Mouse (Mus musculus): ENCODE measurements around the gene Plxna1.

Plxna1 gene

DNA sequence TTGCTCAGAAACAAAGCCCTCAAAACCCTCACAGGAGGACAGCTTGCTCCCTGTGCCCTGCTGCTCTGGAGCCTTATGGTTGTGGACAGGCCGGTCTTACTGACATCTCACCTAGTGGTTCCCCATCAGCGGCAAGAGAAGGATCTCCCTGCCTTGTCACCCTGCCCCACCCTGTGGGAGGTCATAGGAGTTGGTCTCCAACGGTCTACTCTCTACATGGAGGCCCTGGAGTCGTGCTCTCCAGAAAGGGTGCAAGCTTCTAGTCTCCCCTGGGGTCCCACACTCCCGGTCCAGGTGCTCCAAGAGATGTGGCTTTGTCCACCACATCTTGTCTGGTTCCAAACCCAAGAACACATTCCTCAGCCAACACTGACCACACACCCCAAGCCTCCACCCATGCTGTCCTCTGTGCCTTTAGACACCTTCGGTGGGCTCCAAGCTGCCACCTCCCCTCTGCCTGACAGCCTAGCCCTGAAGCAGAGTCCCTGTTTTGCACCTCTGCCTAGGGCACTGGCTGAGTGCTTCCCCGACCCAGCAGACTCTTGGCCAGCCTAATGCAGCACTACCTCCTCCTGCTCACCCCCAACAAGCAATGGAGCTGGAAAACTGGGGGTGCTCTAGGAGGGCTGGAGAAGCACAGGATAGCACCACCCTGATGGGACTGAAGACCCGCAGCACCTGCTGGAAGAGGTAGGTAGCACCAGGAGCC, 1.6 kb downstream of the Plxna1 start:
- DNase-seq: no peak

DNA sequence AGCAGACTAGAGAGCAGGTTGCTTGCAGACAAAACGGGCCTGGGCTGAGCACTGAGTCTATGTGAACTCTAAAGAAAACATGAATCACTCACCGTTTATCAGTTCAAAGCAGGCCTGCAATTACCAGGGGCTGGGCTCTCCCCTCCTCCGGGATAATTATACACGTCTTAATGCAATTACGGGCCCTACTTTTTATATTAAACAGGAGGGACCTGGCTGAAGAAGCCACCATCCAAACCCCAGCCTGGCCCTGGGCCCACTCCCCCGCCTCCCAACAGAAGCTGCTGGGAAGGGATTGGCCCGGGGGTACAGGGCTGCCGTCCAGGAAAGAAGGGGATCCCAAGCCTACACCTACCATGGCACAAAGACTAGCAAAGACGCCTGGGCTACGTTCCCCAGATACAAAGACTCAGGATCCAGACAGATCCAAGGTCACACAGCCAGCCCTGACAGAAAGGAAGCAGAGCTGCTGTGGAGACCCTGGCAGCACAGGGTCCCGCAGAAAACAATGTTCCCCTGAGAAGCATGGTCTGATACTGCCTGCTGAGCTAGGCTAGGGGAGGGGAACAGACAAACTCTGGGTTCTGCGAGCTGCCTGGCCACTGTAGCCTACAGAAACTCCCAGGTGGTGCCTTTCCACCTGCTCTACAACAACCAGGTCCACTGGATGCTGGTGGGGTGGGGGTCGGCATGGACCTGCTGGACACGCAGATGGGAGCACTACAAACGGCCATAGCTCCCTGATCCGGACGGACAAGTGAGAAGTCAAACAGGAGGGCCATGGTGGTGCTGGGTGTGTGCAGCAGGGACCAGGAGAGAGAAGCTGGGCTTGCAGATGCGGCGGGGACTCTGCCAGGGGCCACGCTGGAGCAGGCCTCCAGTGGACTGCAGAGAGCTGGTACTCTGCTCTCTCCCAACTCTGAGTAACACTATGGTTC, 2.4 kb downstream of the Plxna1 start:
- no peak for DNase-seq

DNA sequence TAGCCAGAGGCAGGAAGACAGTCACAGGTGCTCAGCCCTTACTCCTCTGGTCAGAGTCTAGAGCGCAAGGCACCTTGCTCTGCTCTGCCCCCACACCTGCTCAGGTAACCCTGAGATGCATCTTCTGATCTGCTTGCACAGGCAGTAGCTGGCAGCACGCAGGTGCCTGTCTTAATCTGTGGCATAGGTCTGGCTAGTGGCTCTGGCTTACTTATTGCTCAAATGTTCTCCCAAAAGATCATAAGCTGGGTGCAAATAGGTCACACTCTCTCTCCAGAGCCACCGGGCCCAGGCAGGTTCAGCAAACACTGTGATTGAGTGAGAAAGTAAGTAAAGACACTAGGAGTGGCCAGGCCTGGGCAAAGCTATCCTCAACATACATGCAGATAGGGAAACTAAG, 3.2 kb downstream of the Plxna1 start:
- DNase-seq: no peak

DNA sequence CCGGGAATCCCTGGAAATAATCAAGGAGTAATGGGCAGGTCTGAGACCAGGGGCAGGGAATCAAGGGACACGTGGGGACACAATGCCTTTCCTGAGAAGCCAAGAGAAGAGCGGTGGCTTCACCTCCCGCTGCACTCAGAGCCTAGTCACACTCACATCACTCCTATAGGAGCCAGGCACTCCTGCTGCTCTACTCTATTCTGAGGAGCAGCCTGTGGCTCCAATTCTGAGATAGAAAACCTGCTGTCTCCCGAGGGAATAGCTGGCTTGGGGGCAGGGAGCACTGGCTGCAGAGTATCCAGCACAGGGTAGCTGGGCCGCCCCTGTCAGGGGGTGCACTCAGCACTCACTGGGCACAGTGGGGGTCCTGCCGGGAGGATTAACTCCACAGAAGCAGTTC, 6.8 kb downstream of the Plxna1 start:
- no peak for DNase-seq

DNA sequence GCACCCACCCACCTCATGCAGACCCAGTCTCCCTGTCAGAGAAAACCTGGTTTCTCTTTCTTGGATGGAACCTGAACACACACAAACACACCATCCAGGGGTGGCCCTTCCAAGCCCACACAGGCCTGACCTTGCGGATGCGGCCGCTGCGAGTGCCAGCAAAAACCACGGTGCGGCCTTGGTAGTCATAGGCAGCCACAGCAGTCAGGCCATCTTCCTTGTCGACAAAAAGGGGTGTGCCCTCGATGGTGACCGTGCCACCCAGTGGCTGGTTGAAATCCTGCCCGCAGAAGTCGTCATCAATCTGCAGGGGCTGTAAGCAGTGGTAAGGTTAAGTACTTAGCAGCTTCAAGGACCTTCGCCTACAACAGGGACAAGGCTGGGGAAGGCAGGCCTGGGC, 7.7 kb downstream of the Plxna1 start:
- DNase-seq: no peak

DNA sequence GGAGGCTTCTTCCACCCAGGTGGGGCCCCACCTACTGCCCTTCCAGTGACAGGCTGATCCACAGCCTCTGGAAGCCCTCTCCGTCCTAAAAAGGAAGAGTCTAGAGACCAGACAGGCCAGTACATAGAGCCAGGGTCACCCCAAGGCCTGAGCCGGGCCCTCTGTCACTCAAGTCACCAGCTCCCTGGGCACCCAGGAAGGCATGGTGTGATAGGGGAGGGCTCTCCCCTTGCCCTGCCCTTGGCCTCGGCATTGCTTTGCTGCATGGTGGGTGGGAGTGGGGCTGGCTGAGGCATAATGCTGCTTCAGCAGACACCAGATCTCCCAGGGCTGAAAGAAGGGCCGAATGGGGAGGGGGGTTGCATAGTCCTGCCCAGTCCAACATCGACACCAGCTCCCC, 8.3 kb downstream of the Plxna1 start:
- DNase-seq: no peak

DNA sequence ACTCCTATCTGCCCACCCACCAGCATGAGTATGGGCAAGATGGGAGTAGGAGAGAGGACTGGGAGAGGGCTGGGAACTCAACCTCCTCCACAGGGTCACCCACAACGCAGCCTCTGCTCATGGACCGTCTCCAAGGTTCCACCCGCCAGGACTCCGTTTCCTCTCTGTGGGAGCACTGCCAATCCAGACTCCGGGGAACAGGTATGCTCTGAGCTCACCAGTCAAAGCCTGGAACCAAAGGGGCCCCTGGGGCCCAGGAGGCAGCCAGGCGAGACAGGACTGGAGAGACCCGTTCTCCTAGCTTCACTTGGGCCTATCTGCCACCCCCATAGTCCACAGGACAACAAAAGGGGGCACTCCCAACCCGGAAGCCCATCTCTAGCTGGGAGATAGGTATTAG, 9.3 kb downstream of the Plxna1 start:
- peak; percentile 80 for DNase-seq

DNA sequence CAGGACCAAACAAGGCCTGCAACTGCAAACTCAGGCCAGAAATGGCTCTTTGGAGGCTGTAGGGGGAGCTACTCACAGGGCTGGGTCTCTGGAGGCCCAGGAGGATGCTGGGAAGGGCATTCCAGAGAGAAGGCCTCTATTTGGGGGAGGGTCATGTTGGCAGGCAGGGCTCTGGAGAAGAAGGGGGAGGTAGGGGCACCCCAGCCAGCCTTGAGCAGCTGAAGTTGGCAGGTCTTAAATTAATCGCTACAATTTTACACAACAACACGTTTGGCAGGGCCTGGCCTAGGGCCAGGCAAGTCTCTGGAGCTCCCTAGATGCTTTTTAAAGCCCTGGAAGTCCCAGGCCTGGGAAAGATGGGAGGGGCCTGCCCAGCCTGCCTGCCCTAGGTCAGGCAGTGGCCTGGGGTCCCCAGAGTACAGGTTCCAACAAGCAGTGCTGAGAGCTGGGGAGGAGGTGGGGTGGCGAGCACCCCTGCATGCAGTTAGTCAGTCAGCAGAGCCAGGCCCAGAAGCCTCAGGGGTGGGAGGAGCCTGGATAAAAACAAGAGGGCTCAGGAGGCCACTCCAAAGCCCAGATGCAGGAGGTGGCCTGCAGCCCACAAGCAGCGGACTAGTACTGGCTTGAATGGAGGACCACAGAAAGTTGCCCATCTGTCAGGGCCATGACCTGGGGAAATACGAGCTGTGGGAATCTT, 10.8 kb downstream of the Plxna1 start:
- DNase-seq: peak; percentile 82

DNA sequence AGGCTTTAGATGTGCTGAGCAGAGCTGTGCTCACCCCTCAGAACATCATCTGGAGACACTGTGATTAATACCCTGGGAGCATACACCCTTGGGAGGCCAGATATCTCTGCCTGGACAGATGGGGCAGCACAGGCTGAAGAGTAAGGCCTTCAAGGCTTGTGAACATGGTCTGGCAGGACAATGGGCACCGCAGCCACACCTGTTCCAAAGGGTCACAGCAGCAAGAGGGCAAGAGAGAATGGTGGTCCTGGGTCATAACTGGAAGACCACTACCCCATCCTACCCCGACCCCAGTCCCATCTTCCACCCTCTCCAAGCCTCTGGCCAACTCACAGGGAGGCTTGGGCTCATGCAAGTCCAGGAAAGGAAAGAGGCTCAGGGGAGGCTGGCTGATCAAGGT, 11.9 kb downstream of the Plxna1 start:
- DNase-seq: no peak

DNA sequence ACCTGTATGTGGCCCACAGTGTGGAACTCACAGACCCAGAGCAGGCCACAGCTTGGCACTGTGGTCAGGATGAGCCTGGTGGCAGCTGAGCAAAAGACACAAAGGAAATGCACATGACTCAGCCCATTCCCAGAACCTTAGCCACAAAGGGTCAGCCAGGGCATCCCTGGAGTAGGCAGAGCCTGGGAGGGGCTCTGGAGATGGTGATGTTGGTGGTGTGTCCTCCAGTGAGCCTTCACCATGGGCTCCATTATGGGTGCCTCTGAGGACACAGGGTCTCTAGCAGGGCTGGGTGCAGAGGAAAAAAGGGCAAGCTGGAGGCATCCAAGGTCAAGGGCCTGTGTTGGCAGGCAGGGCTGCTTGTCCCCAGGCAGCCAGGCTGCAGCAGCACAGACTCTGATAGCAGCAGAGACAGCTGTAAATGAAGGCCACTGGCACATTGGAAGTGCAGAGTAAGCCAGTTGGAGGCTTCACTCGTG, 12.3 kb downstream of the Plxna1 start:
- no peak for DNase-seq

DNA sequence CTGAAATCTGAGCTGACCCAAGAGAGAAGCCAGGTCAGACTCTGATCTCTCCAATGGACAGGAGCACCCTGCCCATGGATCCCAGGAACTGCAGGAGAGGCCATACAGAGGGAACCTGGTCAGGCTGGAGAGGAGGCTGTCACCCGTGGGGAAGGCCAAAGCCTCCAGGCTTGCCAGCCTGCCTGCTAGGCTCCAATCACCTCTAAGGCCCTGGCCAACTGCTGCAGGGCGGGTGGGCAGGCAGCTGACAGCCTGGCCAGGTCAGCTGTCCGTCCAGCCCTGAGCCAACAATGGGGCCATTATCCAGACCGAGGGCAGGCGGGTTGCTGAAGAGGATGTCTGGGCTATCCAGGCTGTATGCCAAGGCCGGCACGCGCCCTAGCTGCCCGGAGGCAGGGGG, 14.1 kb downstream of the Plxna1 start:
- DNase-seq: no peak

DNA sequence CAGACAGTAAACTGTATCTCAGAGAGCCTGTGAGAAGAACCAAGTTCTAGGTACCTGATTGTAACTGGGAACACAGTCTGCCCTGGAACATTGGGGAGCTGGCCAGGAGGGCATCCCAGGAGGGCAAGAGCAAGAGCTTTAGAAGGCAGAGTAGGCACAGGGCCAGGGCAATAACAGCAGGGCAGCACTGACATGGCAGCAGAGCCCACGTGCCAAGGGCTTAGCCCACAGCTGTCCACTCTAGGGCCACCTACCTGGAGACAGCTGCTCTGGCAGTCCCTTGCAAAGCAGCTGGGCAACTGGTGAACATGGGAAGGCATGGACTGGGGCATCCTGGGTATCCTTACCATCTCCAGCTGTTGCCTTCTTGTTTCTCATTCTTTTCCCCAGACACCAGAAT, 14.6 kb downstream of the Plxna1 start:
- no peak for DNase-seq

DNA sequence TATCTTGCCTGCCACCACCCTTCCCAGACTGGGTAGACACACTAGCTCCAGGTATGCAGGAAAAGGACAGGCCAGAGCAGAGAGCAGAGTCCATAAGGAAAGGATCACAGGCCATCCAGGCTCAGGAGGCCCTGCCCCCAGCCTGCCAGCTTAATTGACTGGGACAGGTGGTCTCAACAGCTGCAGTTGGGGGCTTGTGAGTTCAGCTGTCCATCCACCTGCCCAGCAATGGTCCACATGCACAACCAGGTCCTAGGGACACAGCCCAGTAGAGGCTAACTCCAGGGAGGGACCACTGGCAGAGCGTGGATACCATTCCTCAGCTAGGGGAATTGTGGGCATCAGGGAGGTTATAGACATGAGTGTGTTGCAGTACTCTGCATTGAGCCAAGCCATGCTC, 16.6 kb downstream of the Plxna1 start:
- no peak for DNase-seq

DNA sequence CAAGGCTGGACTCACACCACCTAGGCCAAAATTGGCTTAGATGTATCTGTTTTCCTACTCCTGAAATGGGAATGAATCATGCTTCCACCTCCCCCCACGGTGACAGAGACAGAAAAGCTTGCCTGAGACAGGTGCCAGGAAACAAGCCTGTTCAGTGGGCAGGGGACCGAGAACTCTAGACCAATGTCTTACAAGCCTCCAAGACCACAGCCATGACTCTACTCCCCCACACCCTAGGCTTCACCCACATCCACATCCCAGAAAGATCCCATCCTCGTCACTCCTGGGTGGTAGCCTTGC, 17.0 kb downstream of the Plxna1 start:
- DNase-seq: no peak

DNA sequence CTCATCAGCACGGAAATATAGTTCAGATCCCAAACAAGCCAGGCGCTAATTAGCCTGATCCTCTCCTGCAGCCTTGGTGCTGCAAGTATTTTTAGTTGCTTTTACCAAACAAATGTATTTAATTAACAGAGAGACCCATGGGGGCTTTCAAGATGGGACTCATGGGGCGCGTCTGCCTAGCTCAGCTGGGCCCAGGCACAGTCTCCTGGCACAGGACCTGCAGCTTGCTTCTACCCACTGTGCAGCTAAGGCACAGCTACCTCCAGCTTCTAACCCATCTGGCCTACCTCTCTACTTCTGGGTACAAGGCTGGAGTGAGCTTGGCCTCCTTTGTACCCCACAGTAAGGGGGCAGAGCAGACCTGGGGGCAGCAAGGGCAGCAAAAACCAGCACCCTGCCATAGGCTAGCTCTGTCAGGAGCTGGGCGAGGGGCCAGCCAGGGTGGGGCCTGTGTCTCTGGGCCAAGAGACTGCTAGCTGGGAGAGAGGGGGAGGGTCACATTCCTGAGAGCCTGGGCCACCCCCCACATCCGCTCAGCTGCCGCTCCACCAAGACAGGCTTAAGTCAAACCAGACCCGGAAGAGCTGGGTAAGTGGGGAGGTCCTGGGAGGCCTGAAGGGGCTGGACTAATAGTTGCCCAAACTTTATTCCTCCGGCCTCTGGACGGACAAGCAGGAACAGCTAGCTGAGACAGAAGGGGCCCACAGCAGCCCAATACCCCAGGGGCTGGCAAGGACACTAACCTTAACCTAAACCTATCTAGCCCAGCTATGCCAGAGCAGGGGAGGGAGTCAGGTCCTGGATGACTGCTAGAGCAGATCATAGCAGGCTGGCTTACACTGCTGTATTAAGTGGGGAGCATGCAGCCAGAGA, 17.6 kb downstream of the Plxna1 start:
- peak; percentile 96 for DNase-seq

DNA sequence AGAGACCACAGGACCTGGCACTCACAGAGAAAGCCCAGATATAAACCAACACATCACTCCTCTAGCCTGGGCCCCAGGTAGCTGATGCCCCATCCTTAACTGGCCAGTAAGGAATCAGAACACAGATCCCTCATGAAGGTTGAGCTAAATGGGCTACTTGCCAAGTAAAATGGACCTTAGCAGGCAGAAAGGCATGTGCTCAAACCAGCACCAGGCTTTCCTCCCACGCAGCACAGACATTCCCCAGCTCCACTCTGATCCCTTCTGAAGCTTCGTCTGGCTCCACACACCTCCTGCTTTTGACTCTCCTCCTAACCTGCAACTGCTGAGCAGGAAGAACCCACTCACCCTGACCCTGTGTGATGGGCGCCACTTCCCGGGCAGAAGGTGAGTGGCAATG, 20.4 kb downstream of the Plxna1 start:
- DNase-seq: no peak

DNA sequence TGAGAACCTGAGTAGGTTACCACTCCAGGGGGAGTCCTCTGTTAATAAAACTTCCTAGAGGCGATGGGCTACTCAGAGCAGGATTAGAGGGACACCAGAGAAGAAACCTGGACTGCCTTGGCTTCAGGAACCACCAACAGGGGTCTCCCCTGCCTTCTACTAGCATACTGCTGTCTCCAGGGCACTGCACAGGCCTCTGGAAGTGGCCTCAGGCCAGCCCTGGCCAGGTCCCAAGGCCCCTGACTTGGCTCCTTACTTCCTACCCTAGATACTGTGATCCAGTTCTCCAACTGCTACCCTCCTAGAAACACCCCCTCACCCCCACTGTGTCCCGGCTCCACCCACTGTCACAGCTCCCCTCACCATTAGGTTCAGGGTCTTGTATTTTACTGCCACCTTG, 23.0 kb downstream of the Plxna1 start:
- peak; percentile 78 for DNase-seq

DNA sequence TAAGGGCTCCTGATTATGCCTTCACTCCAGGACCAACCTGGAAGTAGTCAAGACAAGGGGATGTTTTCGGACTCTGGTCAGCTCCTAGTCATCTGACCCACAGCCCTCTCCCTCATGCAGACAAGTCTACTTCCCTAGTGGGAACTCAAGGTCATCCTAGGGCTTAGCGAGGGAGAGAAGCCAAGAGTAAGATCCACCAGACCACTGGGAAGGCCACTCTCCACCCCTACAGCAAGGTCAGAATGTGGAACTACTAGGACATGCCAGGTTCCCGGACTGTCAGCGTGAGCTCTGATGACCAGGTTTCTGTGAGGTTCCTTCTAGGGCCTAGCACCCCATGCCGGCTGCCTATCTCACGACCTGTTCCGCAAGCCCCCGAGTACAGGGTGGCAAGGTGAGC, 23.7 kb downstream of the Plxna1 start:
- no peak for DNase-seq

DNA sequence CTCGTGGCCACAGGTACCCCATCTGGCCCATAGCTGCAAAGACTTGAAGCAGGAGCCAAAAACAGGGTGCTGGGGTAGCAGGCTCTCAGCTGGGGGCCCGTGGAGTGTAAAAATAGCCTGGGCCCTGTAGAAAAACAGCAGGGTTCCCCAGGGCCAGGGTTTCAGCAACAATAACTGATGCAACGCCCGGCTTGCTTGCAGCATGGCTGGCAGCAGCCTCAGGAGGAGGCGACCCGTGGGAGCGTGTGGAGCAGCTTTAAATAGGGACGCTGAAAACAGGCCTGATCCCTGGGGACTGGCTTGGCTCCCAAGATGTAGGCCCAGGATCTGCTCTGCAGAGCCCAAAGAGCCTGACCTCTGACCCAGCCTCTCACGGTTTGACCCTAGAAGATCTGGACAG, 24.8 kb downstream of the Plxna1 start:
- peak; percentile 30 for DNase-seq

DNA sequence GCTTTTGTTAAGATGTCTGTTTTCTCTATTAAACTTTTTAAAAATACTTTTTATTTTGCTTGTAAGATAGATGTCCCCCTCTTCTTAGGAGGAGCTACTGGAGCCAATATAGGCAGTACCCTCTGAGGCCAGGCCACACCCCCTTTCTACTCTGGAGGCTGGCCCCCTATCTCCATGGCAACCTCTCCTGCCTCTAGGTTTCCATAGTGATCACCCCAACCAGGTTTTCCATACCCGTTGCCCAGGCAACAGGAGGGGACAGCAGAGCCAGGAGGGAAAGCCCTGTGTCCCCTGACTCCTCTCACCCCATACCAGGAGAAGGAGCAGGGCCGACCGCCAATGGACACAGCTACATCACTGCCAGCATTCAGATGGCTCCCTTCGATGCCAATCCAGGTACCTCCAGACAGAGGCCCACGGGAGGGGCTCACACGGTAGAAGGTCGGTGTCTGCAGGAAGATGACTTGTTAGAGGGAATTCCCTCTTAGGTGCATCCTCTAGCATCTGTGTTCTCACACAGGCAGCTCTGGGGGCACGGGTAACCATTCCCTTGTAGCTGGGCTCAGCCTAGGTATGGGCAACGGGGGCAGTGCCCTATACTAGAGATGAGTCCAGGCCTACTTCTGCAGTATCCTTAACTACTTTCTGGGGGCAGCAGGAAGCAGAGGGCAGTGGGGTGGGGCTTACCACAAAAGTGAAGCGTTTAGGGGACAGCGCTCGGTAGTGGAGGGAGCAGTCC, 28.3 kb downstream of the Plxna1 start:
- no peak for DNase-seq

DNA sequence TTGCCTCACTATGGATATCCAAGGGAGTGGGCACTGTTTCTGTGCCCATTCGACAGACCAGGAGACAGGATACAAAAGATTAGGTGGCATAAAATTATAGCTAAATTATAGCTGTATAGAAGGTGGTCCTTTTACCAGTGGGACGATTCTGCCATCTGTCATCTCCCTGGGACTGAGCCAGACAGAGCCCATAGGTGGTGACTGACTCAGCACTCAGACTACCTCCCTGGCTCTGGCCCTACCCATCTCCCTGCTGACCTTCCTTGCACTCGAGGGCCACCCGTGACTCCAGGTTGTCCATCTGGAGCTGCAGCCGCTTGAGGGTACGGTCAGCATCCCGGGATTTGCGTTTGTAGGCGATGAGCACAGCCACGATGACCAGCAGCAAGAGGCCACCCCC, 31.5 kb downstream of the Plxna1 start:
- no peak for DNase-seq

DNA sequence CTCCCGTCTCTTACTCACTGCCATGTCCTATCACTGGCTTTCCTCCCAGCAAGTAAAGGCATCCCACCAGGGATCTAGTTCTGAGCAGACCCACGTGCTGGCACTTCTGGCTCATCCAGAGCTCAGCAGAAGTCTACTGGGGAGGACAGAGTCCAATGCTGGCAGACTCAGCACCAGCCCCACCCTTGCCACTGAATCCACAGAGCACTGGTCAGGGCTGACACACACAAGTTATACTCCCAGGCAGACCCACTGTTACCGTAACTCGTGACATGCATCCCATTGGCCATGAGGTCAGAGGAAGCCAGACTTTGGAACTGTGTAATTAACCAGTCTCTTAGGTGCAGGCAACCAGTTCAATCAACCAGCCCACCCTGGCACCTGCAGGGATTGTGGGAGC, 33.8 kb downstream of the Plxna1 start:
- DNase-seq: peak; percentile 63

Measured in kidney, postnatal 14 days (tissue).